Mouse (Mus musculus): Measurements from ENCODE around the gene L3hypdh. TPM values are rescaled to one million over a fixed set of nuclear protein-coding genes. Genes with fewer than 3 reads are reported as not detected.

The L3hypdh gene
- polyA plus RNA-seq (2012; rRNA removed), result 4.4 TPM in 2 replicates

DNA sequence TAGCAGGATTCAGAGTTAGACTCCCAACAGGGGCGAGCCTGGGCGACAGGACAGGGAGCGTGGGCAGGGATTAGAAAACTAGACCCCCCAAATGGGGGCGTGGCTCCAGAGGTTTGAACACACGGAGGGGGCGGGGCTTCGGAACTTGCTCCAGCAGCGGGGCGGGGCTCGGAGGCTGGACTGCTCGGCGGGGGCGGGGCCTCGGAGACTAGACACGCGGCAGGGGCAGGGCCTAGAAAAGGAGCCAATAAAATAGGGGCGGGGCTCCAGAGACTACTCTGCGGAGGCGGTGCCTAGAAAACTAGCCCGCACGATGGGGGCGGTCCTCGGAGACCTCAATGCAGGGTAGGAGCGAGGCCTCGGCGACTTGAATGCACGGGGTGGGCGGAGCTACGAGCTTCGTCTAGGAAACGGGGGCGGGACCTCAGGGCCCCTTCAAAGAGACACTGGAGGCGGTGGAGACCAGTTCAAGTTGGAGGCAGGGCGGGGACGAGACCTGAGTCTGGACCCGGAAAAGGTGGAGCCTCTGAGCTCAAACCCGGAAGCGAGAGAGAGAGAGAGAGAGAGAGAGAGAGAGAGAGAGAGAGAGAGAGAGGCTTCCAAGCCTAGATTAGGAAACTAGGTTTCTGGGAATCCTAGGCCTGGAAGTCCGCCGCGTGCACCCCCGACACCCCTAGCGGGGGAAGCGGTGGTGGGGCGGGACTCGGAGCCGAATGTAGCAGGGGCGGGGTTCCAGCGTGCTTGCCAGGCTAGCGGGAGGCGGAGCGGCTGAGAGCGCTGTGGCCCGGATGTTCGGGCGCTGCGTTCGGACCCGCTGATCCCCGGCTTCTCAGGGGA lies at the start of gene L3hypdh, which contains the start of gene Jkamp:
L3hypdh (minus strand) TSS at position 111 of the 837 bp plus-strand sequence.
Jkamp (plus strand) TSS at position 261 of the 837 bp plus-strand sequence.
- peak; percentile 30; the same call in 1 of the 2 replicates for TF ChIP-seq POLR2A (IDR thresholded peaks at IDR 0.05; ENCODE audit: extremely low read depth, insufficient read depth, low read length)
- TF ChIP-seq CTCF (IDR thresholded peaks at IDR 0.05; ENCODE audit: extremely low read depth, insufficient read depth, low read length), result no peak
- peak within 1 kb of the TSS; percentile 66 for H3K27ac ChIP-seq (ENCODE audit: insufficient read depth, low read length)
- H3K4me3 ChIP-seq (ENCODE audit: insufficient read depth, low read length), result peak within 1 kb of the TSS; percentile 64
- H3K4me1 ChIP-seq (ENCODE audit: control insufficient read depth, insufficient read depth, low read length), result peaks cover 4% of the 10 kb centered on the region; the same call in 1 of the 2 replicates

GRCm38 (mm10) chr12:72129203-72129602 lies 44.0 kb upstream of the L3hypdh start:
- Histone ChIP-seq H3K27ac (ENCODE audit: insufficient read depth, low read length) (no peak overlapping the region), H3K4me3 (ENCODE audit: insufficient read depth, low read length) (no peak overlapping the region), H3K4me1 (ENCODE audit: control insufficient read depth, insufficient read depth, low read length) (no peaks in the 10 kb centered on the region; the same call in 1 of the 2 replicates)
- TF ChIP-seq CTCF (IDR thresholded peaks at IDR 0.05; ENCODE audit: extremely low read depth, insufficient read depth, low read length) (no peak), POLR2A (IDR thresholded peaks at IDR 0.05; ENCODE audit: extremely low read depth, insufficient read depth, low read length) (no peak)

- Histone ChIP-seq H3K4me1 (ENCODE audit: control insufficient read depth, insufficient read depth, low read length) (0 out of 2 replicates have a peak, but pooled peaks cover 1% of the 10 kb centered on the region), H3K4me3 (ENCODE audit: insufficient read depth, low read length) (no peak overlapping the region), H3K27ac (ENCODE audit: insufficient read depth, low read length) (no peak overlapping the region)
- TF ChIP-seq CTCF (IDR thresholded peaks at IDR 0.05; ENCODE audit: extremely low read depth, insufficient read depth, low read length) (no peak), POLR2A (IDR thresholded peaks at IDR 0.05; ENCODE audit: extremely low read depth, insufficient read depth, low read length) (no peak)
Observed at GRCm38 (mm10) chr12:72115686-72116345, 30.6 kb upstream of the L3hypdh start.

- 0 out of 2 replicates have a peak, but pooled peaks cover 1% of the 10 kb centered on the region for H3K4me1 ChIP-seq (ENCODE audit: control insufficient read depth, insufficient read depth, low read length)
- no peak overlapping the region for H3K4me3 ChIP-seq (ENCODE audit: insufficient read depth, low read length)
- H3K27ac ChIP-seq (ENCODE audit: insufficient read depth, low read length), result no peak overlapping the region
- TF ChIP-seq CTCF (IDR thresholded peaks at IDR 0.05; ENCODE audit: extremely low read depth, insufficient read depth, low read length), result no peak
- TF ChIP-seq POLR2A (IDR thresholded peaks at IDR 0.05; ENCODE audit: extremely low read depth, insufficient read depth, low read length), result no peak
Observed at GRCm38 (mm10) chr12:72115126-72115525, 29.9 kb upstream of the L3hypdh start.

DNA sequence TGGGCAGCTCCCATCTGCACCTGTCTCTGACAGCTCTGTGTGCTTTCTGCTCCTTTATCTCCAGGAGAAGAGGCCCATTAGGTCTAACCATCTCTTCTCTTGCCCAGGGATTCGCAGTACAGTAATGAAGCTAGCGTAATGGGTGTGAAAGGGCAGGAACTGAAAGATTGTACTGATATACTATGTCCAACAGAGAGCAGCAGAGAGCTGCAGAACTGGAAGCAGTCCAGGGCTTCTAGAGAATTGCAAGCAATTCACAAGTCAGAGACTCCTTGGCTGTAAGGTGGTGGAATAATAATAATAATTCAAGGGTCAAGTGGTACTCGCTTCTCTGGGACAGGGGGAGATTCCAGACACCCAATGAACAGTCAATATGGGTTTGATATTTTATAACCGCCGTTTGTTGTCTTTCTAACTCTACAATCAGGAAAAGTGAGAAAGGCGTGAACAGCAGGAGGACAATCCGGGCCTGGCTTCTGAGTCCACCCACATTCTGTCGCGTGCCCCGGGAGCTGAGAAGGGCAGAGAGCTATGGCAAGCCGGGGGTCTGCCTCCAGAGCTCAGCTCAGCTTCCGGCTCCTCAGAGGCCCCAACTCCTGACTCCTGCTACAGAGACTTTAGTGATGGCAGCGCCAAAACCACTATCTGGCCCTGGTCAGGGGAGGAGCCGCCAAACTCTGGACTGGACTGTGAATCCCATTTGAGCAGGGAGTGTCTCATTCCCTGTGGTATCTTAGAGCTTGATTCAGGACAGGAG lies 19.5 kb upstream of the L3hypdh start:
- TF ChIP-seq CTCF (IDR thresholded peaks at IDR 0.05; ENCODE audit: extremely low read depth, insufficient read depth, low read length) (peak; percentile 76), POLR2A (IDR thresholded peaks at IDR 0.05; ENCODE audit: extremely low read depth, insufficient read depth, low read length) (no peak)
- Histone ChIP-seq H3K4me1 (ENCODE audit: control insufficient read depth, insufficient read depth, low read length) (peaks cover 1% of the 10 kb centered on the region; the same call in 1 of the 2 replicates), H3K4me3 (ENCODE audit: insufficient read depth, low read length) (no peak overlapping the region), H3K27ac (ENCODE audit: insufficient read depth, low read length) (no peak overlapping the region)

DNA sequence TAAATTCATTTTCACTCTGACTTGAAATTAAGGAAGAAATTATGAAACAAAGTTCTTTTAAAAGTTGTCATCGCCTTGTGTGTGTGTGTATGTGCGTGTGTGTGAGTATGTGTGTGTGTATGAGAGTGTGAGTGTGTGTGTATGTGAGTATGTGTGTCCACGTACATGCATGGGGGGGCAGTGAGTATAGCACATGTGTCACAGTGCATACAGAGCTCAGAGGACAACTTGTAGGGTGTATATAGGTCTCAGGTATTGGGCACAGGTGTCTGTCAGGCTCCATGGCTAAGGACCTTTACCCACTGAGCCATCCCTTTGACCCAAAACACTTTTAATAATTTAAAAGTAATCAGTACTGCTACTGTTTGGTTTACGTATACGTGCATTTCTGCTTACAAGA lies 18.8 kb upstream of the L3hypdh start:
- TF ChIP-seq CTCF (IDR thresholded peaks at IDR 0.05; ENCODE audit: extremely low read depth, insufficient read depth, low read length), result no peak
- no peak for TF ChIP-seq POLR2A (IDR thresholded peaks at IDR 0.05; ENCODE audit: extremely low read depth, insufficient read depth, low read length)
- H3K27ac ChIP-seq (ENCODE audit: insufficient read depth, low read length), result no peak overlapping the region
- no peak overlapping the region for H3K4me3 ChIP-seq (ENCODE audit: insufficient read depth, low read length)
- peaks cover 1% of the 10 kb centered on the region; the same call in 1 of the 2 replicates for H3K4me1 ChIP-seq (ENCODE audit: control insufficient read depth, insufficient read depth, low read length)

DNA sequence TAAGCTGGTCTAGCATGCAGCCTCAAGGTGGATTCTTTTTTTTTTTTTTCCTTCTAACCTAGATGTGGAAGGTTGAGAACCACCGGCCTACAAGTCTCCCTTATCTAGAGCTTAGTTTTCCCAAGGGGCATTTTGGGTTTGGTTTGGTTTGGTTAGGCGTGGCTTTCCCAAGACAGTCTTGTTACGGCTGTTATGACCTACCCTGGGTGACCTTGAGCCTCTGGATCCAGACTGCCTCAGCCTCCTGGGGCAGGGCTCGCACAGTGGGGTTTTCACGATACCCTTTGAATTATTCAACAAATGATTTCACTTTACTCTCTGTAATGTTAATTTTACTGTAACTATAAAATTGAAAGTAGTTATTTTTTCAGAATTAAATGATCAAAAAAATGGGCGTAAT lies 17.5 kb upstream of the L3hypdh start:
- no peak for TF ChIP-seq CTCF (IDR thresholded peaks at IDR 0.05; ENCODE audit: extremely low read depth, insufficient read depth, low read length)
- no peak for TF ChIP-seq POLR2A (IDR thresholded peaks at IDR 0.05; ENCODE audit: extremely low read depth, insufficient read depth, low read length)
- H3K4me3 ChIP-seq (ENCODE audit: insufficient read depth, low read length), result no peak overlapping the region
- H3K4me1 ChIP-seq (ENCODE audit: control insufficient read depth, insufficient read depth, low read length), result peaks cover 1% of the 10 kb centered on the region; the same call in 1 of the 2 replicates
- H3K27ac ChIP-seq (ENCODE audit: insufficient read depth, low read length), result no peak overlapping the region

DNA sequence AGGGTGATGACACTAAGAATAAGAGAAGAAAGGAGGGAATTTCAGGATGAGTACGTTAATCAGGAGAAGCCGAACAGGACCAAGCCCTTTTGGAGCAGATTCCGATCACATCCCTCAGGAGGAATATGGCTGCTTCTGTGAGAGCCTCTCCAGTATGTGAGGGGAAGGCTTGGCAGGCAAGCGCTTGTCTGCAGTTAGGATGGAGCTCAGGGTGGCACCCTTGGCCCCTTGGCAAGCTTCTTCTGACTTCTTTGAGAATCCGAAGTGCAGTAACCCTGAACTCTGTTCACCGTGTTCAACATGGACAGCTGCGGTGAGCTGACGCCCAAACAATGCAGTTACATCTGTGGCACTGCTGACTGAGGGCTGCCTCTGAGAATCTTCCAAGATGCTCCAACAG lies 11.7 kb upstream of the L3hypdh start:
- TF ChIP-seq POLR2A (IDR thresholded peaks at IDR 0.05; ENCODE audit: extremely low read depth, insufficient read depth, low read length) (no peak), CTCF (IDR thresholded peaks at IDR 0.05; ENCODE audit: extremely low read depth, insufficient read depth, low read length) (no peak)
- no peaks in the 10 kb centered on the region for H3K4me1 ChIP-seq (ENCODE audit: control insufficient read depth, insufficient read depth, low read length)
- H3K4me3 ChIP-seq (ENCODE audit: insufficient read depth, low read length), result no peak overlapping the region
- H3K27ac ChIP-seq (ENCODE audit: insufficient read depth, low read length), result no peak overlapping the region

DNA sequence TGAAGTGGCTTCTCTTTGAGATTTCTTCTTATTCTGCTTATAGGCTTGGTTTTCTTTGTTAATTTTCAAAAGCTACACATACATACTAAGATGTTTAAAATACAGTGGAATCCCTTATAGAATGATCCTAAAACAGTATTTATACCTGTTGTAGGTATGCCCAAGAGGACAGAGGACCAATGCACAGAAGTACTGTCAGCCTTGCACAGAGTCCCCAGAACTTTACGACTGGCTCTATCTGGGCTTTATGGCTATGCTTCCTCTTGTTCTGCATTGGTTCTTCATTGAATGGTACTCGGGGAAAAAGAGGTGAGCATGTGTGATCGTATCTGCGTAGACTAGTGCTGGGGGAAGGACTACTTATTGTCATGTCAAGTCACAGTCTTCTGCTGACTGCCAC lies 4.6 kb upstream of the L3hypdh start:
- Histone ChIP-seq H3K4me1 (ENCODE audit: control insufficient read depth, insufficient read depth, low read length) (peaks cover 4% of the 10 kb centered on the region; the same call in 1 of the 2 replicates), H3K27ac (ENCODE audit: insufficient read depth, low read length) (no peak overlapping the region), H3K4me3 (ENCODE audit: insufficient read depth, low read length) (no peak overlapping the region)
- TF ChIP-seq CTCF (IDR thresholded peaks at IDR 0.05; ENCODE audit: extremely low read depth, insufficient read depth, low read length), result no peak
- TF ChIP-seq POLR2A (IDR thresholded peaks at IDR 0.05; ENCODE audit: extremely low read depth, insufficient read depth, low read length), result no peak
